Mouse (Mus musculus) ES-E14 (cell line): ENCODE results near the gene Zfp955a.

Source experiments
- CHD2 ChIP-seq: IDR thresholded peaks from 2 replicates; pipeline ENCODE4 v1.6.1; 2014; ENCODE audit warnings: mild to moderate bottlenecking, low read depth, low read length, inconsistent platforms
- MAFK ChIP-seq: IDR thresholded peaks from 2 replicates; pipeline ENCODE4 v1.6.1; 2014; ENCODE audit warnings: mild to moderate bottlenecking, low read depth, low read length, inconsistent platforms; ENCODE audit not compliant: insufficient read depth
- ZC3H11A ChIP-seq: IDR thresholded peaks from 2 replicates; pipeline ENCODE4 v1.6.1; 2012; ENCODE audit warnings: low read depth, mild to moderate bottlenecking, inconsistent platforms, low read length, borderline replicate concordance

GRCm38 (mm10) chr17:33264376-33264775 lies 9.4 kb upstream of the Zfp955a start, which contains the start of gene Olfr63:
- TF ChIP-seq MAFK (no peak), ZC3H11A (no peak), CHD2 (no peak)
